Mouse (Mus musculus) stomach, embryonic 14.5 days (tissue): ENCODE results near the gene Nlgn2. TPM values are rescaled to one million over a fixed set of nuclear protein-coding genes. Genes with fewer than 3 reads are reported as not detected.

Experiments used
- ATAC-seq: fragments of 200-750 bp; cut with Nextera tagmentation; 2 replicates; pipeline ENCODE4 v1.8.0; 2017; ENCODE audit warnings: low read depth, moderate TSS enrichment; ENCODE audit not compliant: insufficient number of reproducible peaks, insufficient read depth, low FRiP score
- H3K27ac ChIP-seq: fragments of 300-500 bp; sonication (generic); 2 replicates; pipeline ENCODE4 v1.5.1; 2014; ENCODE audit warnings: mild to moderate bottlenecking, low read length, moderate library complexity, mixed read lengths
- H3K27me3 ChIP-seq: fragments of 300-500 bp; sonication (generic); 2 replicates; pipeline ENCODE4 v1.6.1; 2014; ENCODE audit warnings: low read length, control low read depth, mixed read lengths; ENCODE audit not compliant: control insufficient read depth, insufficient read depth
- H3K36me3 ChIP-seq: fragments of 300-500 bp; sonication (generic); 2 replicates; pipeline ENCODE4 v1.6.1; 2014; ENCODE audit warnings: mild to moderate bottlenecking, control low read depth, low read length, moderate library complexity, mixed read lengths; ENCODE audit not compliant: control insufficient read depth, insufficient read depth
- H3K4me1 ChIP-seq: fragments of 300-500 bp; sonication (generic); 2 replicates; pipeline ENCODE4 v1.6.1; 2014; ENCODE audit warnings: low read length, control low read depth, mixed read lengths; ENCODE audit not compliant: control insufficient read depth, insufficient read depth
- H3K4me2 ChIP-seq: fragments of 300-500 bp; sonication (generic); replicated peaks from 2 replicates; pipeline ENCODE4 v1.6.1; 2014; ENCODE audit warnings: low read depth, low read length, control low read depth
- H3K4me3 ChIP-seq: fragments of 300-500 bp; sonication (generic); 2 replicates; pipeline ENCODE4 v1.5.1; 2014; ENCODE audit warnings: low read depth, low read length, control low read depth
- H3K9ac ChIP-seq: fragments of 300-500 bp; sonication (generic); replicated peaks from 2 replicates; pipeline ENCODE4 v1.6.1; 2014; ENCODE audit warnings: low read depth, mild to moderate bottlenecking, control low read depth, low read length, moderate library complexity, mixed read lengths
- H3K9me3 ChIP-seq: fragments of 300-500 bp; sonication (generic); 2 replicates; pipeline ENCODE4 v1.6.1; 2016; ENCODE audit warnings: low read depth, low read length, control low read depth; ENCODE audit not compliant: control insufficient read depth
- WGBS: fragments of 180-500 bp; shearing (Covaris S2); extraction: QIAGEN DNeasy Blood & Tissue Kit; methylation state at CpG from one replicate; pipeline ENCODE4 v1.1.7; 2014; 5-methylcytosine and 5-hydroxymethylcytosine counted together
- polyA plus RNA-seq: library from polyadenylated mRNA; unstranded; fragments of >200 nt; fragmentation: Nextera tagmentation; extraction: Ambion mirVana; gene quantifications from 2 replicates; pipeline ENCODE4 v1.2.1, GENCODE M21; 2014

The Nlgn2 gene
- polyA plus RNA-seq, 1 experiment from 2014 or later = 11.9 TPM

GRCm38 (mm10) chr11:69880506-69880852, 42.9 kb upstream of the Nlgn2 start:
- Histone ChIP-seq H3K4me1 (peaks cover 22% of the 10 kb centered on the region), H3K9me3 (no peaks in the 10 kb centered on the region), H3K9ac (peak overlapping the region; percentile 25; the same call in 1 of the 2 replicates), H3K27me3 (no peaks in the 10 kb centered on the region), H3K4me2 (peak overlapping the region; percentile 71), H3K27ac (peak overlapping the region; percentile 89), H3K36me3 (no peaks in the 10 kb centered on the region), H3K4me3 (peak overlapping the region; percentile 37)
- under 1% methylated on average over 18 of the region's 18 CpGs for WGBS
- peak; percentile 43; the same call in 1 of the 2 replicates for ATAC-seq

- peak overlapping the region; percentile 37 for H3K4me3 ChIP-seq
- no peaks in the 10 kb centered on the region for H3K9me3 ChIP-seq
- peak overlapping the region; percentile 71 for H3K4me2 ChIP-seq
- ATAC-seq = no peak
- no peaks in the 10 kb centered on the region for H3K36me3 ChIP-seq
- no peak overlapping the region for H3K27ac ChIP-seq
- 46% methylated on average over 15 of the region's 15 CpGs for WGBS
- H3K9ac ChIP-seq = peak overlapping the region; percentile 25; the same call in 1 of the 2 replicates
- H3K27me3 ChIP-seq = no peaks in the 10 kb centered on the region
- H3K4me1 ChIP-seq = peaks cover 23% of the 10 kb centered on the region
These were observed 42.1 kb upstream of the Nlgn2 start for GRCm38 (mm10) chr11:69879711-69880110.

- Histone ChIP-seq H3K9ac (no peak overlapping the region), H3K36me3 (no peaks in the 10 kb centered on the region), H3K4me2 (peak overlapping the region; percentile 71), H3K4me1 (peaks cover 23% of the 10 kb centered on the region), H3K27me3 (no peaks in the 10 kb centered on the region), H3K4me3 (peak overlapping the region; percentile 37), H3K27ac (0 out of 2 replicates have a peak overlapping the region, but pooled peaks have one; percentile 7), H3K9me3 (no peaks in the 10 kb centered on the region)
- no peak for ATAC-seq
- 83% methylated on average over 6 of the region's 6 CpGs for WGBS
These were observed 41.4 kb upstream of the Nlgn2 start for GRCm38 (mm10) chr11:69878952-69879351.

- Histone ChIP-seq H3K36me3 (no peaks in the 10 kb centered on the region), H3K27me3 (no peaks in the 10 kb centered on the region), H3K27ac (0 out of 2 replicates have a peak overlapping the region, but pooled peaks have one; percentile 7), H3K4me3 (no peak overlapping the region), H3K4me1 (peaks cover 23% of the 10 kb centered on the region), H3K9me3 (no peaks in the 10 kb centered on the region), H3K9ac (no peak overlapping the region), H3K4me2 (no peak overlapping the region)
- 78% methylated on average over 3 of the region's 3 CpGs for WGBS
- no peak for ATAC-seq
These were observed 40.8 kb upstream of the Nlgn2 start for GRCm38 (mm10) chr11:69878399-69878798.

- Histone ChIP-seq H3K27ac (0 out of 2 replicates have a peak within 1 kb of the TSS, but pooled peaks have one; percentile 28), H3K4me3 (no peak within 1 kb of the TSS), H3K36me3 (no peaks in the 10 kb centered on the region), H3K9ac (no peak within 1 kb of the TSS), H3K9me3 (no peaks in the 10 kb centered on the region), H3K4me2 (peak within 1 kb of the TSS; percentile 19), H3K27me3 (no peaks in the 10 kb centered on the region), H3K4me1 (peaks cover 23% of the 10 kb centered on the region)
- 85% methylated on average over 11 of the region's 11 CpGs for WGBS
- no peak for ATAC-seq
These were observed 40.3 kb upstream of the Nlgn2 start, which contains the start of gene Tmem95 for GRCm38 (mm10) chr11:69877878-69878277. Tmem95 (minus strand) TSS chr11:69878018.

GRCm38 (mm10) chr11:69876867-69877266, 39.3 kb upstream of the Nlgn2 start:
- no peak for ATAC-seq
- no peak overlapping the region for H3K4me3 ChIP-seq
- H3K9ac ChIP-seq = no peak overlapping the region
- H3K27ac ChIP-seq = peak overlapping the region; percentile 28; the same call in 1 of the 2 replicates
- H3K9me3 ChIP-seq = no peaks in the 10 kb centered on the region
- H3K36me3 ChIP-seq = no peaks in the 10 kb centered on the region
- 3% methylated on average over 12 of the region's 12 CpGs for WGBS
- peaks cover 23% of the 10 kb centered on the region for H3K4me1 ChIP-seq
- no peaks in the 10 kb centered on the region for H3K27me3 ChIP-seq
- peak overlapping the region; percentile 19 for H3K4me2 ChIP-seq

GRCm38 (mm10) chr11:69876186-69876585, 38.6 kb upstream of the Nlgn2 start:
- no peak for ATAC-seq
- 36% methylated on average over 7 of the region's 7 CpGs for WGBS

GRCm38 (mm10) chr11:69872451-69872850, 34.9 kb upstream of the Nlgn2 start:
- no peak overlapping the region for H3K4me2 ChIP-seq
- no peak overlapping the region for H3K27ac ChIP-seq
- H3K4me3 ChIP-seq = no peak overlapping the region
- no peaks in the 10 kb centered on the region for H3K36me3 ChIP-seq
- 81% methylated on average over 4 of the region's 4 CpGs for WGBS
- H3K27me3 ChIP-seq = no peaks in the 10 kb centered on the region
- no peak overlapping the region for H3K9ac ChIP-seq
- peaks cover 7% of the 10 kb centered on the region; the same call in 1 of the 2 replicates for H3K4me1 ChIP-seq
- no peaks in the 10 kb centered on the region for H3K9me3 ChIP-seq
- no peak for ATAC-seq

More at GRCm38 (mm10) chr11:69876186-69876585, 38.6 kb upstream of the Nlgn2 start:
- Histone ChIP-seq H3K27me3 (no peaks in the 10 kb centered on the region), H3K9me3 (no peaks in the 10 kb centered on the region), H3K4me2 (no peak overlapping the region), H3K4me1 (peaks cover 20% of the 10 kb centered on the region), H3K27ac (peak overlapping the region; percentile 28; the same call in 1 of the 2 replicates), H3K9ac (no peak overlapping the region), H3K4me3 (no peak overlapping the region), H3K36me3 (no peaks in the 10 kb centered on the region)

- WGBS = 87% methylated on average over 7 of the region's 7 CpGs
- no peak overlapping the region for H3K4me2 ChIP-seq
- H3K27me3 ChIP-seq = no peaks in the 10 kb centered on the region
- peaks cover 7% of the 10 kb centered on the region; the same call in 1 of the 2 replicates for H3K4me1 ChIP-seq
- ATAC-seq = no peak
- no peaks in the 10 kb centered on the region for H3K9me3 ChIP-seq
- no peaks in the 10 kb centered on the region for H3K36me3 ChIP-seq
- no peak overlapping the region for H3K9ac ChIP-seq
- H3K27ac ChIP-seq = no peak overlapping the region
- no peak overlapping the region for H3K4me3 ChIP-seq
These were observed 34.2 kb upstream of the Nlgn2 start for GRCm38 (mm10) chr11:69871822-69872221.
